Mouse (Mus musculus): ENCODE data around the gene Zc3h14.

The Zc3h14 gene

GRCm38 (mm10) chr12:98746746-98747379 lies at the start of gene Zc3h14:
Zc3h14 (plus strand) TSS chr12:98746964.
- peak; percentile 91 to 92 for DNase-seq (ENCODE audit: low spot score in 2 of 2)

DNA sequence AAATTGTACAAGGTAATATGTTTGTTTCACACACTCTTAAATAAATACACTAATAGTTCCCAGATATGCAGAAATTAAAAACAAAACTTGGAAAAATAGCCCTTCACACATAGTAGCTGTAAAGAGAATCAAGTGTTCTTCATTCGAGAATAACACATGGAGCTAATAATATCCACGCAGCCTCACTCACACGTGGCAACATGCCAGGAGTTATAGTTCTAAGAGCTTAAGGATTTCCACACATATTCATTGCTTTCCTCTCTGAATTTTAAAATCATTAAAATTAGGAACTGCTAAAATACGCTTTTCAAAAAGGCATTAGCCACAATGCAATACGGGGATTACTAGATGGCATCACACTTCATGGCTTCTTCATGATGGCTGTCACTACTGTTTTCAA lies 49.6 kb upstream of the Zc3h14 start:
- DNase-seq (ENCODE audit: low spot score in 2 of 2): no peak

DNA sequence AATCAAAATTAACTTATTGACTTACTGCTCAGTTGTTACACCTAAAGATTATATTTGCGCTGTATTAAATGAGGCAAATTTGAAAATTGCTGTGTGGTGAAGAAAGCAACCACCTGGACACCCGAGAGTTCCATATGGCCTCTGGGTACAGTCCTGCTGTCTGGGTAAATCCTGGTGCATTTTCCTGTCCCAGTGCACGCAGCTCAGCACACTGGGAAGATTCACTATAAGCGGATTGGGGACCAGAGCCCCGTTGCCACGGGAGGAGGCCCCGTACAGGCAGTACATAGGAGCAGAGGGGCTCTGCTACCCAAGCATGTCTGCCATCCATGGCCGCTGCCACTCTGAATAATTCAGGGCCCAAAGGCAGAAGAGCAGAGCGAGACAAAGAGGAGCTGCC lies 45.2 kb upstream of the Zc3h14 start:
- no peak for DNase-seq (ENCODE audit: low spot score in 2 of 2)

- no peak for DNase-seq (ENCODE audit: low spot score in 2 of 2)
These were observed 43.2 kb upstream of the Zc3h14 start for GRCm38 (mm10) chr12:98703554-98703953.

- DNase-seq (ENCODE audit: low spot score in 2 of 2): no peak
These were observed 42.8 kb upstream of the Zc3h14 start for GRCm38 (mm10) chr12:98703961-98704360.

- DNase-seq (ENCODE audit: low spot score in 2 of 2): no peak
These were observed 33.9 kb upstream of the Zc3h14 start for GRCm38 (mm10) chr12:98712819-98713218.

DNA sequence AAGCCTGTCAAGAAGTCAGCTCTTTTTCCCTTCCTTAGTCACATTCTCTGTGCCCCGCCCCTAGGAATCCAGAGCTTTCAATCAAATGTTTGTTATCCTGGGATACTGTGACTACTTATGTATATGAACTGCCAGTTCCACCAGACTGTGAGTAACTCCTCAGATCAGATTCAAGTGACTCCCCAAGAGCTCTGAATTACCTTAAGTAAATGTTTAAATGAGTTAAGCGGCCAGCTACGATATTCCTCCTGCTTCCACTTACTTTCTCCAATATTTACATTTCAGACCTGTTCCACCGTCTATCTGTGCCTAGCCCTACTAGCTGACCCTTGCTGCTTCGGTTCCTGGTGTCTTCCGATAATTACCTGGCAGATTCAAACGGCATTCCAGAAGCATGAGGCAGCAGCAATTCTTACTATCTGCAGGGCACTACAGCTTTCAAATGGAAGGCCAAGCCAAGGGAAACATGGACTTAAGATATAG lies 33.1 kb upstream of the Zc3h14 start:
- DNase-seq (ENCODE audit: low spot score in 2 of 2): no peak

GRCm38 (mm10) chr12:98714757-98715156 lies 32.0 kb upstream of the Zc3h14 start:
- DNase-seq (ENCODE audit: low spot score in 2 of 2): no peak

GRCm38 (mm10) chr12:98716142-98716541 lies 30.6 kb upstream of the Zc3h14 start:
- DNase-seq (ENCODE audit: low spot score in 2 of 2): no peak

DNA sequence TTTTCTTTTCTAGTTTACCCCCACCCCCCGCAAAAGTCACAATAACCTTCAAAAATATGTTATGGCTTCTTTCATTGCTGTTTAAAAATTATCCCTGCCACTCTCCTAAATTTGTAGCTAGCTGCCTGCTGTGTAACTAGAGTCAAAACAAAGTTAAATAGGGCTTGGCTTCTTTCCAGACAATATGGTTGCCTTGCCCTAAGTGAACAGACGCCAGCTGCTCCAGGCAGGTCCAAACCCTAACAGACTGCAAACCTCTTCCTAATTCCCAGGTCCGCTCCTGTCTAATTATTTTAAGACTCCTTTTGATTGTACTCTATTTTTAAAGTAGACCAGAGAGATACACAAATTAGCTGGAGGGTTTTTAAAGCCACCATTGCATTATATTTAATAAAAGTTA lies 26.1 kb upstream of the Zc3h14 start:
- no peak for DNase-seq (ENCODE audit: low spot score in 2 of 2)

DNA sequence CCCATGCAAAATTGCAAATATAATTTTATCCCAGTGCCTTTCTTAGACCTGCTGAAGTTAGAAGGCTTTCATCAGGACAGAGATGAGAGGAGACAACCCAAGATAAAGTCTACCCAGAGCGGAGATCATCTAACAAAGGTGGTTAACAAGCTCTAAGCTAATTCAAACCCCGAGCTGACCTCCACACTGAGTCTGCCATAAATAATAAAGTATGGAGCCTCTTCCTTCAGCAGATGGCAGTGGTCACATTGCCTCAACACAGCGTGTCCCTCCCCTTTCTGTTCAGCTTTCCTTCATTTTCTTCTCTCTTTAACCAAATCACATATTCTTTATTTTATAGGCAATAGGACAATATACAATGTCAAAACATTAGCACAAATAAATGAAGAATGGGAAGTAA lies 25.7 kb upstream of the Zc3h14 start:
- no peak for DNase-seq (ENCODE audit: low spot score in 2 of 2)

- no peak for DNase-seq (ENCODE audit: low spot score in 2 of 2)
These were observed 22.5 kb upstream of the Zc3h14 start for GRCm38 (mm10) chr12:98724224-98724623.

- no peak for DNase-seq (ENCODE audit: low spot score in 2 of 2)
These were observed 21.8 kb upstream of the Zc3h14 start for GRCm38 (mm10) chr12:98724976-98725375.

DNA sequence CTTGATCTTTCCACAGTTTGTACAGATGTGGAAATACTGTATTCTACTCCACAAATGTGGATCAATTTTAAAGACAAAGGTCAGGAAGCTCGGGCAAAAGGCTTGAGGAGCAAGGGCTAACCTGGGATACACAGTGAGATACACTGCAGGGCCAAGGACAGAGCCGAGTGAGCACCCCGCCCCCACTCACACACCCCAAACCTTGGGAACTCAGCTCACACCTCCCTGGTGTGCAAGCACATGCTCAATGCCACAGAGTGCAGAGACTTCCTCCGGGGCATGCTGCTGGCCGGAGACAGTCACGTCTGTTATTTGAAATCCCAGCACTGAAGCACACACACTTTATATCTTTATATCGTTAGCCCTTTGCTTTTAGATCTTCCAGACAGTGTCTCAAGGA lies 20.7 kb upstream of the Zc3h14 start:
- no peak for DNase-seq (ENCODE audit: low spot score in 2 of 2)

DNA sequence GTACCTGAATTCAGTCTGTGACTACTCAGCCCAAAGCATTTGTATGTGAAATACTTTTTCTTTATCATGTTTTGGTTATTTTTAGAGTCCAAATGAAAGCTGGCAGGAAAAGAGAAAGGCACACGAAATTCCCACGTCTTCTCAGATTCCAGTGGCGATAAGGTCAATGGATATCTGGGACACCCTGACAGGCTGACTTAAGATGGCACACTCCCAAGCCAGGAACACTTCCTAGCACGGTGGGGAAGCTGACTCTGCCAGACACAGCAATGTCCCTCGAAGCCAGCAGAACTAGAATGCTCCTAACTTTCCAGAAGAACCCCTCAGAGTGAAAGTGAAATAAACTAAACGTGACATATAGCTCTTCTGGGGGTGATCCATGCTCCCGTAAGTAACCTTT lies 19.6 kb upstream of the Zc3h14 start:
- no peak for DNase-seq (ENCODE audit: low spot score in 2 of 2)

DNA sequence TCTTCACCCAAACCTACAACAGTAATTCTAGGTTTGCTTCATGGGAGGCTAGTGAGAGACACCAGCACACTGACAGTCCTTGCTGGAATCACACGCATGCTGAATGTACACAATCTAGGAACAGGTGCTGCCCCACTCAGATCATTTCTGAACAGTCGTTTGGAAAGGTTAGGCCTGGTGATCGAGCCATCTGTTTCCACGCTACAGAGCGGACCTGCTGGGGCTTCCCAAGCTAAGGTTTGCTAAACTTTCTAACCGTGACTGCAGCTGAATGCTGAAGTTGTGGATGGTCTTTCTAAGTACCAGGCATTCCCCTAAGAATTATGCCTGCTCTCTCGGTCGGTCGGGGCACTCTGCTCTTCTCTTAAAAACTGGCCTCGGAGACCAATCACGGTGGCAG lies 16.1 kb upstream of the Zc3h14 start:
- DNase-seq (ENCODE audit: low spot score in 2 of 2): no peak

DNA sequence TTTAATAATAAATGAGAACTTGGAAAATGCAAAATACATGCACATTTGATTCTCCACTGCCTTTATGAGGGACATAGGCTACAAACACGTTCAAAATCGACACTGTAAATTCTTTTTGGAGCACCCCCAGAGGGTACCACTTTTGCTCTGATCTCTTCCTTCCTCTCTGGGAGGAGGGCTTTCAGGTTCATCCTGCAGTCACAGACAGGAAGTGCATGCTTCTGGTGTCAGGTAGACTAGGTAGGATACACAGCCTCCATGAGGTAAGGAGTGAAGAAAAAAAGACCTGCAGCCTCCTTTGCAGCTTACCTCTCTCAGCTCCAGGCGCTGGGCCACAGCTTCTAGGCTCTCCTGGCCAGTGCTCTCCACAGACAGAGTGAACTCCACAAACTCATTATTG lies 13.6 kb upstream of the Zc3h14 start:
- no peak for DNase-seq (ENCODE audit: low spot score in 2 of 2)

- DNase-seq (ENCODE audit: low spot score in 2 of 2): no peak
These were observed 13.0 kb upstream of the Zc3h14 start for GRCm38 (mm10) chr12:98733776-98734175.

DNA sequence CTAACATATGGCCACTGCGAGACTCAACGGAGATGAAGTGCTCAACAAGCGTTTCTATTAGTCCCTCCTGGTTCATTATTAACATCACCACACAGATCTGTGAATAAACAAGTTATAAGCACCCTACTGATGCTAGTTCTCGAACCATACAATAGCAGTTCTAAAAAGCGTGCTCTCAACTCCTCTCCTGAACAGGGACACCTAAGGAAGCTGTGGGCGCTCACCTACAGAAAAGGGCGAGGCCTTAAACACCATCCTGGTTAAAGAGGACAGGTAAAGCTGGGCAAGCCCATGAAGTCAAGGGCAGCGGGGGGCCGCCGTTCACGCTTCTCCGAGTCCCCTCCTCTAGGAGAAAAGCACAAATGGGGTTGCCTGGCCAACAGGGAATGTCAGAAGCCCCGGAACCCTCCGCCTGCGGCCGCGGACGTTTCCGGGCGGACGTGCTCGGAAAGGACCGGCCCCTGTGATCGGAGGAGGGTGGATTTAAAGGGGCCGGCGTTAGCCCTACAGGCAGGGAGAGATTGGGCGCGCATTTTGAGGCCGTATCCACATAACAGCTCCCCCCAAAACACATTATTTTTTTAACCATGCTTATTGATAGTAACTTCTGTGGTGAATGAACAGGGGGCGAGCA lies 12.4 kb upstream of the Zc3h14 start:
- peak; percentile 87 to 88 for DNase-seq (ENCODE audit: low spot score in 2 of 2)

- no peak for DNase-seq (ENCODE audit: low spot score in 2 of 2)
These were observed 11.6 kb upstream of the Zc3h14 start for GRCm38 (mm10) chr12:98734880-98735801.

DNA sequence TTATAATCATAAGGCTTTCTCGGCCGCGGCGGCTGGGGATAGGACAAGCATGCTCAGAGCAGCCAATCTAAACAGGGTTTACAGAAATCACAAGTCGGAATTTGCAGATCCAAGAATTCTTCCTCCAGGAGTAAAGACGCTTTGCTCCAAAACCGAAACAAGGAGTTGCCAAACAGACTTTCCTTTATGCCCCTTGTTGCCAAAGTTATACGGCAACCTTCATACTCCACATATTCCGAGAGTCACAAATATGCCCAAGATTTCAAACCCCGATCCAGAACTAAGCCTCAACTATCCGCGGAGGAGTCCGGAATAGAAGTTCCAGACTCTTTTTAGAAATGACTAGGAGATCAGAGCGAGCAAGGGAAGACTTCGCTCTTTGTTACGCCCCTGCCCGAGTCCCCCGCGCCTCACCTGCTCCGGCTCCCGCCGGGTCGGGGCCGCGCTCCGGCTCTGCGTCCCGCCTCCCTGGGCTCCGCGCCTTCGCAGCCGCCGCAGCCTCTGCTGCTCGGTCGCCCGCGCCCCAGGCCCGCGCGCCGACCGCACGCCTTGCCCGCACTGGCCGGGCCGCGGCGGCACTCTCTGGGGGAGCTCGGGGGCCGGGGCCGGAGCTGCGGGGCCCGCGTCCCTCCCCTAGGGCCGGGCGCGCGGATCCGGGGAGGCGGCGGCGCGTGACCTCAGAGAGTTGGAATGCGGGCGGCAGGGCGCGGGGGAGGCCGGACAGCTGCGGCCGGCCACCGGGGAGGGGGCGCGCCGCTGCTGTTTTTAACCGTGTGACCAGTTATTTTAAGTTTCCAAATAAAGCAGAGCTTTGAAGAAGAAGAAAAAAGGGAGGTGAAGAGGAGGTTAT lies 9.6 kb upstream of the Zc3h14 start, which contains the start of gene Ptpn21:
Ptpn21 (minus strand) TSS at position 455 of the 850 bp plus-strand sequence.
- peak in 1 of 2 experiments; percentile 21 for DNase-seq (ENCODE audit: low spot score in 2 of 2)

Measured in frontal cortex, postnatal 36 days (tissue).